Mouse (Mus musculus) forebrain, postnatal 0 days (tissue): ENCODE data around the gene Olfr267. TPM values are rescaled to one million over a fixed set of nuclear protein-coding genes. Genes with fewer than 3 reads are reported as not detected.

Experiments
- ATAC-seq: fragments of 200-750 bp; cut with Nextera tagmentation; 2 replicates; pipeline ENCODE4 v1.8.0; 2017; ENCODE audit warnings: mild to moderate bottlenecking, moderate library complexity
- DNase-seq: peaks from one replicate; pipeline ENCODE4 v3.0.0-alpha.2; 2015
- H3K27ac ChIP-seq: fragments of 300-500 bp; sonication (generic); 2 replicates; pipeline ENCODE4 v1.5.1; 2014; ENCODE audit warnings: low read depth, mild to moderate bottlenecking, antibody characterized with exemption, low read length, moderate library complexity, mixed read lengths
- H3K27me3 ChIP-seq: fragments of 300-500 bp; sonication (generic); 2 replicates; pipeline ENCODE4 v1.6.1; 2014; ENCODE audit warnings: mild to moderate bottlenecking, low read length, mixed read lengths; ENCODE audit not compliant: insufficient read depth
- H3K36me3 ChIP-seq: fragments of 300-500 bp; sonication (generic); 2 replicates; pipeline ENCODE4 v1.6.1; 2014; ENCODE audit warnings: mild to moderate bottlenecking, moderate library complexity; ENCODE audit not compliant: insufficient read depth
- H3K4me1 ChIP-seq: fragments of 300-500 bp; sonication (generic); 2 replicates; pipeline ENCODE4 v1.6.1; 2014; ENCODE audit warnings: antibody characterized with exemption; ENCODE audit not compliant: insufficient read depth
- H3K4me2 ChIP-seq: fragments of 300-500 bp; sonication (generic); 2 replicates; pipeline ENCODE4 v1.6.1; 2014; ENCODE audit warnings: low read depth, mild to moderate bottlenecking, moderate library complexity
- H3K4me3 ChIP-seq: fragments of 300-500 bp; sonication (generic); 2 replicates; pipeline ENCODE4 v1.5.1; 2014; ENCODE audit warnings: low read depth, low read length, mixed read lengths
- H3K9ac ChIP-seq: fragments of 300-500 bp; sonication (generic); 2 replicates; pipeline ENCODE4 v1.6.1; 2014; ENCODE audit warnings: mild to moderate bottlenecking
- H3K9me3 ChIP-seq: fragments of 300-500 bp; sonication (generic); 2 replicates; pipeline ENCODE4 v1.6.1; 2016; ENCODE audit warnings: low read length
- CTCF ChIP-seq: sonication (generic); IDR thresholded peaks from 2 replicates; pipeline ENCODE4 v1.5.1; 2016; ENCODE audit warnings: antibody characterized with exemption, control low read depth, low read depth
- WGBS: fragments of 180-500 bp; shearing (Covaris S2); extraction: QIAGEN DNeasy Blood & Tissue Kit; methylation state at CpG from one replicate; pipeline ENCODE4 v1.1.7; 2014; 5-methylcytosine and 5-hydroxymethylcytosine counted together
- polyA plus RNA-seq: library from polyadenylated mRNA; unstranded; fragments of >200 nt; fragmentation: Nextera tagmentation; extraction: Ambion mirVana; gene quantifications from 2 replicates; pipeline ENCODE4 v1.2.1, GENCODE M21; 2015
- total RNA-seq: library from RNA; depleted of rRNA; stranded (reverse); fragments of >200 nt; gene quantifications from 2 replicates; pipeline ENCODE4 v1.2.3, GENCODE M21; 2014; rRNA removed

Olfr267 gene
- total and polyA plus RNA-seq, 2 experiments from 2014 or later = 1.5 TPM; not detected in 1

DNA sequence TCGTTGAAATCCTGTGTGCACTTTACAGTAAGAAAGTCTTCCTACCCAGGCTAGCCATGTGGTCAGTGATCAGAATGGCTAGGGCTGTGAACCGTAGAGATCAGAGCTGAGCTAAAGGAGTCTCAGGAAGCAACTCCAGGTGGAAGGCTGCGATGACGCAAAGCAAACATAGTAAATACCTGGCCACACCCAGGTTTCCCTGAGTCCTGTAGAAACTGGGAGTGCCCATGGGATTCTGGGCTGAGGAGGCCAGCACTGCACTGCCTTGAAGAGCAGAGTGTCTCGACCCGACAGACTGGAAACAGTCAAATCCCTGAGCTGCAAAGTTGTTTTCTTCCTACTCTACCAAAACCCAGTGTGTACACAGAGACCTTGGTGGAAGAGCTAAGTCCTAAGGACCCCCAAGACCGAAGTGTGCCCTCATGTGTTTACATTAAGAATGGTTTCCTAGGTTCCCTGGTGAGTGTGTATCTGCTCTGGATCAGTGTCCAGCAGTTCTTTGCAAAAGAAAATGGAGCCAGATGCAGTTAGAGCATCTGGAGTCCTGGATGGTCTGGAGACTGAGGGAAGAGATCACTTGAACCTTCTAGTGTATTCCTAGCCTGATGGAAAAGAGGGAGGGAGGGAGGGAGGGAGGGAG is 41.8 kb downstream of the Olfr267 start:
- H3K4me1 ChIP-seq = no peaks in the 10 kb centered on the region
- DNase-seq = no peak
- WGBS = 92% methylated on average over 7 of the region's 7 CpGs

DNA sequence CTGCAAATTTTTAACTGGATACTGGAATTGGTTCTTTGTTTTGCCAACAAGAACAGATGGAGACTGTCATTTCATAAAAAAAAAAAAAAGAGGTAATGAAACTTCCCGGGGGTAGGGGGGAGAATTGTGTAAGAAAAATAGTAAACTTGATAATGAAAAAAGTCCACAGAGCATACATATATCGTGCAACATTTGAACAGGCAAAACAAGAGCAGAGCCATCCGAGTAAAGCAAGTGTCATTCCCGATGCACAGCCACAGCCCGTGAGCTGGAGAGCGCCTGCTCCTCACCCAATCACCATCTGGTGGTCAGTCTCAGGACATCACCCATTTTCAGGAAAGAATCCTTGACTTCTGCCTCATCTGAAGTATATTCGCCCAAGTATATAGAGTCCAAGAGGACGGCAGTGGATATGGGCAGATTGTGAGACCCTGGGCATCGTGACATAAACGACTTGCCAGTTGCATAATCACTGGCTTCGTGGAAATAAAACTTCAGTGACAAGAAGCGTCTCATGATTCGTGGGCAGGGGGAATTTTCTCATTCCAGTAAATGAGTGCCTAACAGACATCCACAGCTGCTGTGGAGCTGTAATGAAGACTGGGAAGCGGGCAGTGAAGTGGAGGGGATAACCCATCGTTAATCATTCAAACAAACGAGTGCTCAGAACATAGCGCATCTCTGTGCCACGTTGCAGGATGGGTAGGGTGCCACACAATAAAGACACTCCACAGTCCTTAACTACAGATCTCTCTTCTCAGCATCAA is 50.5 kb downstream of the Olfr267 start:
- DNase-seq = no peak
- no peak for ATAC-seq
- 57% methylated on average over 18 of the region's 18 CpGs for WGBS
- Histone ChIP-seq H3K4me1 (0 out of 2 replicates have a peak, but pooled peaks cover 3% of the 10 kb centered on the region), H3K27ac (no peak overlapping the region), H3K9me3 (no peaks in the 10 kb centered on the region), H3K9ac (no peak overlapping the region), H3K4me2 (no peak overlapping the region), H3K4me3 (no peak overlapping the region), H3K36me3 (no peaks in the 10 kb centered on the region), H3K27me3 (no peaks in the 10 kb centered on the region)
- peak; percentile 11; the same call in 1 of the 2 replicates for TF ChIP-seq CTCF

More for the DNA sequence above, 41.8 kb downstream of the Olfr267 start:
- H3K27me3 ChIP-seq = no peaks in the 10 kb centered on the region
- H3K4me3 ChIP-seq = no peak overlapping the region
- H3K36me3 ChIP-seq = no peaks in the 10 kb centered on the region
- H3K27ac ChIP-seq = no peak overlapping the region
- H3K4me2 ChIP-seq = no peak overlapping the region
- no peak for ATAC-seq
- H3K9me3 ChIP-seq = no peaks in the 10 kb centered on the region
- H3K9ac ChIP-seq = no peak overlapping the region
- no peak for TF ChIP-seq CTCF

Other genes starting within 250 kb of the Olfr267 start
- 15.5 and 17.3 TPM in 2 replicates for gene Lpar1, start 233.8 kb downstream of the Olfr267 start, total RNA-seq
- 26.2 and 26.4 TPM in 2 replicates for gene Lpar1, start 233.8 kb downstream of the Olfr267 start, polyA plus RNA-seq
- 64.5 and 81.6 TPM in 2 replicates for gene Ecpas, start 125.0 kb upstream of the Olfr267 start, total RNA-seq
- gene Ecpas, start 125.0 kb upstream of the Olfr267 start, polyA plus RNA-seq = 19.5 and 22.5 TPM in 2 replicates
- 3.7 and 5.6 TPM in 2 replicates for gene Zkscan16, start 155.9 kb upstream of the Olfr267 start, total RNA-seq
- 0.44 and 1.5 TPM in 2 replicates for gene Zkscan16, start 155.9 kb upstream of the Olfr267 start, polyA plus RNA-seq
- 2.0 and 2.8 TPM in 2 replicates for gene Ptgr1, start 199.4 kb upstream of the Olfr267 start, total RNA-seq
- gene Ptgr1, start 199.4 kb upstream of the Olfr267 start, polyA plus RNA-seq = 3.2 and 3.8 TPM in 2 replicates
- gene Dnajc25, start 207.3 kb upstream of the Olfr267 start, total RNA-seq = 4.5 and 5.7 TPM in 2 replicates
- 4.6 and 8.5 TPM in 2 replicates for gene Dnajc25, start 207.3 kb upstream of the Olfr267 start, polyA plus RNA-seq
- not detected in 2 replicates for gene Gm20503, start 215.5 kb upstream of the Olfr267 start, total RNA-seq
- 8.6 and 11.8 TPM in 2 replicates for gene Gm20503, start 215.5 kb upstream of the Olfr267 start, polyA plus RNA-seq
- 158 and 219 TPM in 2 replicates for gene Gng10, start 247.4 kb upstream of the Olfr267 start, total RNA-seq
- 315 and 342 TPM in 2 replicates for gene Gng10, start 247.4 kb upstream of the Olfr267 start, polyA plus RNA-seq